Mouse (Mus musculus) kidney, postnatal 14 days (tissue): ENCODE results near the gene Gm13287.
"Not testable (repeated sequence)": the region's sequence is repeated elsewhere in the genome, so short reads cannot be mapped to it uniquely, and the experiment has no call there.

Source experiments
- DNase-seq: peaks from one replicate; pipeline ENCODE4 v3.0.0; 2022; ENCODE audit warnings: mixed read lengths

The Gm13287 gene

GRCm38 (mm10) chr4:88802954-88803353 is at the start of gene Gm13287:
Gene Gm13287, plus strand, starts transcription at chr4:88803254.
- not testable (repeated sequence) for DNase-seq

GRCm38 (mm10) chr4:88754818-88755340 is 48.2 kb upstream of the Gm13287 start, which contains the start of gene Gm13271:
Gene Gm13271, plus strand, starts transcription at chr4:88754868.
- DNase-seq: peak; percentile 53

GRCm38 (mm10) chr4:88756581-88757513 is 46.2 kb upstream of the Gm13287 start:
- not testable (repeated sequence) for DNase-seq

- peak; percentile 90 for DNase-seq
These were observed 45.4 kb upstream of the Gm13287 start for GRCm38 (mm10) chr4:88757628-88758031.

- not testable (repeated sequence) for DNase-seq
These were observed 44.3 kb upstream of the Gm13287 start for GRCm38 (mm10) chr4:88758751-88759150.

- DNase-seq: peak; percentile 24
These were observed 43.3 kb upstream of the Gm13287 start, which contains the start of gene Gm13283 for GRCm38 (mm10) chr4:88759610-88760268. Gene Gm13283, plus strand, starts transcription at chr4:88760119.

GRCm38 (mm10) chr4:88760431-88760830 is 42.6 kb upstream of the Gm13287 start:
- peak; percentile 88 for DNase-seq

- DNase-seq: peak; percentile 66
These were observed 41.3 kb upstream of the Gm13287 start for GRCm38 (mm10) chr4:88761776-88762175.

- DNase-seq: peak; percentile 16
These were observed 40.7 kb upstream of the Gm13287 start for GRCm38 (mm10) chr4:88762341-88762740.

GRCm38 (mm10) chr4:88763384-88764018 is 39.6 kb upstream of the Gm13287 start:
- peak; percentile 78 for DNase-seq

- not testable (repeated sequence) for DNase-seq
These were observed 29.5 kb upstream of the Gm13287 start, which contains the start of gene Gm13290 for GRCm38 (mm10) chr4:88773534-88773933. Gene Gm13290, plus strand, starts transcription at chr4:88773834.

- DNase-seq: not testable (repeated sequence)
These were observed 26.4 kb upstream of the Gm13287 start, which contains the start of gene Gm13289 for GRCm38 (mm10) chr4:88776622-88777021. Gene Gm13289, plus strand, starts transcription at chr4:88776922.

GRCm38 (mm10) chr4:88779550-88779949 is 23.5 kb upstream of the Gm13287 start, which contains the start of gene Gm13272:
Gene Gm13272, plus strand, starts transcription at chr4:88779850.
- DNase-seq: not testable (repeated sequence)

- not testable (repeated sequence) for DNase-seq
These were observed 22.7 kb upstream of the Gm13287 start for GRCm38 (mm10) chr4:88780320-88780719.

GRCm38 (mm10) chr4:88781831-88782230 is 21.2 kb upstream of the Gm13287 start, which contains the start of gene Ifnz:
Gene Ifnz, plus strand, starts transcription at chr4:88782131.
- not testable (repeated sequence) for DNase-seq

- DNase-seq: not testable (repeated sequence)
These were observed 20.7 kb upstream of the Gm13287 start for GRCm38 (mm10) chr4:88782335-88782734.

- not testable (repeated sequence) for DNase-seq
These were observed 17.6 kb upstream of the Gm13287 start, which contains the start of gene Gm13276 for GRCm38 (mm10) chr4:88785409-88785808. Gene Gm13276, plus strand, starts transcription at chr4:88785709.

GRCm38 (mm10) chr4:88788402-88788801 is 14.7 kb upstream of the Gm13287 start, which contains the start of gene Gm13277:
Gene Gm13277, plus strand, starts transcription at chr4:88788632.
- peak; percentile 83 for DNase-seq

GRCm38 (mm10) chr4:88791250-88791649 is 11.8 kb upstream of the Gm13287 start, which contains the start of gene Gm13278:
Gene Gm13278, plus strand, starts transcription at chr4:88791550.
- DNase-seq: not testable (repeated sequence)

GRCm38 (mm10) chr4:88793936-88794675 is 8.9 kb upstream of the Gm13287 start, which contains the start of gene Gm13275:
Gene Gm13275, plus strand, starts transcription at chr4:88794487.
- DNase-seq: peak; percentile 44

GRCm38 (mm10) chr4:88797097-88797496 is 6.0 kb upstream of the Gm13287 start, which contains the start of gene Gm13279:
Gene Gm13279, plus strand, starts transcription at chr4:88797397.
- not testable (repeated sequence) for DNase-seq
